Mouse (Mus musculus): ENCODE results near the gene Asrgl1. TPM values are rescaled to one million over a fixed set of nuclear protein-coding genes. Genes with fewer than 3 reads are reported as not detected.

Gene Asrgl1
- total RNA-seq (2023), result 10 to 100 TPM; 12.4 to 13.2 TPM

GRCm38 (mm10) chr19:9135512-9136331 is at the start of gene Asrgl1:
Asrgl1 (minus strand) TSS chr19:9135636.

GRCm38 (mm10) chr19:9087821-9088220 is 47.6 kb downstream of the Asrgl1 start, which contains the start of gene Scgb1a1:
Scgb1a1 (minus strand) TSS chr19:9087958.

Other genes with a start within 250 kb of the Asrgl1 start
- gene 1810009A15Rik, start 246.8 kb downstream of the Asrgl1 start, total RNA-seq (2023), result 10 to 100 TPM; 20.3 to 25.8 TPM
- gene Gm49416, start 246.7 kb downstream of the Asrgl1 start, total RNA-seq (2023), result 1 to 10 TPM; 1.9 to 4.8 TPM
- gene Ints5, start 242.6 kb downstream of the Asrgl1 start, total RNA-seq (2023), result 10 to 100 TPM; 23.9 to 26.9 TPM
- 100 to 1,000 TPM; 161 to 162 TPM for gene Ganab, start 237.6 kb downstream of the Asrgl1 start, total RNA-seq (2023)
- gene B3gat3, start 215.3 kb downstream of the Asrgl1 start, total RNA-seq (2023), result 10 to 100 TPM; 57.0 to 61.4 TPM
- 1 to 10 TPM; 5.8 to 6.1 TPM for gene Rom1, start 206.3 kb downstream of the Asrgl1 start, total RNA-seq (2023)
- gene Eml3, start 206.1 kb downstream of the Asrgl1 start, total RNA-seq (2023), result 10 to 100 TPM; 91.2 to 97.8 TPM
- gene Mta2, start 193.8 kb downstream of the Asrgl1 start, total RNA-seq (2023), result 100 to 1,000 TPM; 206 to 212 TPM
- gene Tut1, start 181.8 kb downstream of the Asrgl1 start, total RNA-seq (2023), result 10 to 100 TPM; 31.6 to 34.9 TPM
- 100 to 1,000 TPM; 615 to 678 TPM for gene Eef1g, start 168.6 kb downstream of the Asrgl1 start, total RNA-seq (2023)
- gene Ahnak, start 146.4 kb downstream of the Asrgl1 start, total RNA-seq (2023), result 100 to 1,000 TPM; 113 to 135 TPM
- not detected for gene Scgb1a1, start 47.7 kb downstream of the Asrgl1 start, total RNA-seq (2023)

All from T-cell, adult 66 days (primary cell).